Mouse (Mus musculus) liver, embryonic 12.5 days (tissue): ENCODE results near the gene Tnfaip1. TPM values are rescaled to one million over a fixed set of nuclear protein-coding genes. Genes with fewer than 3 reads are reported as not detected.

Experiments
- ATAC-seq: fragments of 200-750 bp; cut with Nextera tagmentation; 2 replicates; pipeline ENCODE4 v1.8.0; 2017; ENCODE audit warnings: moderate number of reproducible peaks, mild to moderate bottlenecking, moderate library complexity
- H3K27ac ChIP-seq: fragments of 300-500 bp; sonication (generic); 2 replicates; pipeline ENCODE4 v1.5.1; 2016; ENCODE audit warnings: mild to moderate bottlenecking
- H3K27me3 ChIP-seq: fragments of 300-500 bp; sonication (generic); replicated peaks from 2 replicates; pipeline ENCODE4 v1.6.1; 2016; ENCODE audit warnings: mild to moderate bottlenecking, moderate library complexity
- H3K36me3 ChIP-seq: fragments of 300-500 bp; sonication (generic); 2 replicates; pipeline ENCODE4 v1.6.1; 2016; ENCODE audit warnings: mild to moderate bottlenecking, moderate library complexity
- H3K4me1 ChIP-seq: fragments of 300-500 bp; sonication (generic); 2 replicates; pipeline ENCODE4 v1.6.1; 2016
- H3K4me2 ChIP-seq: fragments of 300-500 bp; sonication (generic); 2 replicates; pipeline ENCODE4 v1.6.1; 2016; ENCODE audit warnings: mild to moderate bottlenecking, moderate library complexity
- H3K4me3 ChIP-seq: fragments of 300-500 bp; sonication (generic); 2 replicates; pipeline ENCODE4 v1.5.1; 2016; ENCODE audit warnings: mild to moderate bottlenecking, moderate library complexity
- H3K9ac ChIP-seq: fragments of 300-500 bp; sonication (generic); 2 replicates; pipeline ENCODE4 v1.6.1; 2016; ENCODE audit warnings: mild to moderate bottlenecking, moderate library complexity
- H3K9me3 ChIP-seq: fragments of 300-500 bp; sonication (generic); replicated peaks from 2 replicates; pipeline ENCODE4 v1.6.1; 2016; ENCODE audit warnings: mild to moderate bottlenecking, moderate library complexity
- WGBS: fragments of 180-500 bp; shearing (Covaris S2); methylation state at CpG from one replicate; pipeline ENCODE4 v1.1.7; 2016; ENCODE audit not compliant: insufficient replicate concordance; 5-methylcytosine and 5-hydroxymethylcytosine counted together
- polyA plus RNA-seq: library from polyadenylated mRNA; unstranded; fragments of >200 nt; fragmentation: Nextera tagmentation; extraction: Ambion mirVana; gene quantifications from 2 replicates; pipeline ENCODE4 v1.2.1, GENCODE M21; 2016

The Tnfaip1 gene
- polyA plus RNA-seq, 1 experiment from 2014 or later: 22.3 TPM

DNA sequence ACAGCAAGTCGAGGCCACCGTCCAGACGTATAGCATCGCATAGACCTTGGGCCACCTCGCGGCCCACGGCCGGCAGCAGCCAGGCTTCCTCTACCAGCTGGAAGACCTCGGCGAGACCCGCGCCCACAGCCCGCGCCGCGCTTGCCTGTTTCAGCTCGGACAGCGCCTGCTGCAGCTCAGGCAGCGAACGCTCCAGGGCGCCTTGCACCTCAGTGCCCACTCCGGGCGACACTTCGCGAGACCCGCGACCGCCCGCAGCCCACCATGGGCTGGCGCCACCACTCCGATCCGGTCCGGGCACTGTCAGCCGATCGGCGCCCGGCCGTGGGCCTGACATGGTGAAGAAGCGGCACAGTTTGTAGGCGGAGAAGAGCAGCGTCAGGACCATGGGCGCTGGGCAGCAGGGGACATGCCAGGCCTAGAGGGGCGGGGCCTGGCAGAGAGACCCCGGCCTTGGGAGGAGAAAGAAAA, 39.0 kb downstream of the Tnfaip1 start:
- no peak overlapping the region for H3K27ac ChIP-seq
- peaks cover 93% of the 10 kb centered on the region for H3K27me3 ChIP-seq
- WGBS: 1% methylated on average over 44 of the region's 44 CpGs
- H3K4me1 ChIP-seq: peaks cover 17% of the 10 kb centered on the region
- H3K9me3 ChIP-seq: no peaks in the 10 kb centered on the region
- peak overlapping the region; percentile 53 for H3K4me3 ChIP-seq
- ATAC-seq: no peak
- H3K4me2 ChIP-seq: peak overlapping the region; percentile 76
- no peak overlapping the region for H3K9ac ChIP-seq
- no peaks in the 10 kb centered on the region for H3K36me3 ChIP-seq

DNA sequence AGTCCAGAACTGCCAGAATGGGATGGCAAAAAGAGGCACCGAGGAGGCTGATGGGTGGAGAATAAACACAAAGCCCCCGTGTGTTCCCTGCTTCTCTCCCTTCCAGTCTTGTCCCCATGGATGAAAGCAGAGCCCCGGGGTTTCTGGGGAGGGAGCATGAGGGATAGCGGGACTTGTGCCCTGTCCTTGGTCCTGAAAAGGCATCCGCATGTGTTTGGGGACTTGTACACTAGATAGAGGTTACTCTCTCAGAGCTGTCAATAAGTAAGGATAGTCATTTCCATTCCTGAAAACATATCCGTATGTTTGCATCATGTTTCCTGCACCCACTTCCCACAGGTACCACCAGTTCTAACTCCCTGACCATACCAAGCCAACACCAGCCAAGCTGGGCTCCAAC, 40.2 kb downstream of the Tnfaip1 start:
- no peak overlapping the region for H3K4me3 ChIP-seq
- H3K27ac ChIP-seq: no peak overlapping the region
- H3K4me1 ChIP-seq: peaks cover 17% of the 10 kb centered on the region
- H3K9ac ChIP-seq: no peak overlapping the region
- peaks cover 97% of the 10 kb centered on the region for H3K27me3 ChIP-seq
- WGBS: 7% methylated on average over 6 of the region's 6 CpGs
- H3K36me3 ChIP-seq: no peaks in the 10 kb centered on the region
- ATAC-seq: no peak
- H3K4me2 ChIP-seq: no peak overlapping the region
- H3K9me3 ChIP-seq: no peaks in the 10 kb centered on the region

DNA sequence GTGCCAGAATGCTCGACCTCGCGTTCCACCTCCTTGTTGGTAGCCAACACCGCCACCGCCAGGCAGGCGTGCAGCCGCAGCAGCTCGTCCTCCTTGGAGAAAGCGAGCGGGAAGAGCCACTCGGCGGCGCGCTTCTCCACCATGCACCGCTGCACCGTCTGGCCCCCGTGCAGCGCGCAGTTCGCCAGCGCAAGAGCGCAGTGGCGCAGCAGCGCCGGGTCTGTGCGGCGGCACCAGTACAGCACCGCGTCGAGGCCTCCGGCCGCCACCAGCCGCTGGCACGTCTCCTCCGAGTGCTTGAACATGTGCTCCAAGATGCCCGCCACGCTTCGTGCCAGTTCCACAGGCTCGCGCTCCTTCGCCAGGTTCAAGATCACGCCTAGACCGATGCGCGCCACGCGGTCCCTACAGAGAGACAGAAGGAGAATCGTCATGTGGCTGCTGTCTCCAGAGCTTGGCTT, 45.3 kb downstream of the Tnfaip1 start:
- no peaks in the 10 kb centered on the region for H3K36me3 ChIP-seq
- peak overlapping the region; percentile 47 for H3K4me2 ChIP-seq
- H3K4me1 ChIP-seq: no peaks in the 10 kb centered on the region
- H3K4me3 ChIP-seq: peak overlapping the region; percentile 26
- peaks cover 96% of the 10 kb centered on the region for H3K27me3 ChIP-seq
- no peak overlapping the region for H3K27ac ChIP-seq
- H3K9ac ChIP-seq: no peak overlapping the region
- WGBS: 11% methylated on average over 46 of the region's 48 CpGs
- no peak for ATAC-seq
- H3K9me3 ChIP-seq: no peaks in the 10 kb centered on the region

DNA sequence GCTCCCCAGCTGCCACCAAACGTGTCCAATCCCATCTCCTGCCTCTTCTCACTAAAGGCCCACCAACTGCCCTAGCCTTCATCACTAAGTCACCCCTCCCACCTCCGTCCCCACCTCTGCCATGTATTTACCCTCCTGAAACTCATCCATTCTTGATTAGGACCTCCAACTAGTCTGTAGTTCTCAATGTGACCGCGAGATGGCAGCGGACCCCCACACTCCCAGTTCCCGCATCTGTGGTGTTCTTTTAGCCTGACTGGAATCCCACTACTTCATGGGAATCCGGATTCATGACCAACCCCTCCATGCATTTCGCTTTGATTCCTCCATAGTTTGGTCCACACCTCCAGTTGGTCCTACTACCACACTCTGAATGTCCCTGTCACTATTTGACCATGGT, 48.0 kb downstream of the Tnfaip1 start:
- no peaks in the 10 kb centered on the region for H3K4me1 ChIP-seq
- 2% methylated on average over 8 of the region's 8 CpGs for WGBS
- ATAC-seq: no peak
- no peak overlapping the region for H3K9ac ChIP-seq
- no peak overlapping the region for H3K27ac ChIP-seq
- H3K36me3 ChIP-seq: no peaks in the 10 kb centered on the region
- peaks cover 97% of the 10 kb centered on the region for H3K27me3 ChIP-seq
- no peak overlapping the region for H3K4me3 ChIP-seq
- no peaks in the 10 kb centered on the region for H3K9me3 ChIP-seq
- no peak overlapping the region for H3K4me2 ChIP-seq

DNA sequence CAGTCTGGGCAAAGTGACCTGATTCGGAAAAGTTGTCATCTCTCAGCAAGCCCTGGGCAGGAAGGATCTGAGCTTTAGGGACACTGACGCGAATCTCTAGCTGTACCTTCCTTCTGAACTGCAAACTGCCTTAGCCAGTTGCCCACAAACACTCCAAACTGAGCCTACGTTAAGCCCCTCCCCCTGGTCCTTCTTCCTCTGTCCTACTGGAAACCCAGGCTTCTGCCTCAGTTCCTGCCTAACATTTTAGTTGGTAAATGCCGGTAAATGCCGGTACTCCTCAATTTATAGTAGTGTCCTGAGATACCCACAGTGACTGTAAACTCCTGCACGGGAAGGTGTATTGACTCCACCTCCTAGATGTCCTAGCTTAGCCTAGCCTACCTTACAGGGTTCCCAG, 52.5 kb downstream of the Tnfaip1 start:
- ATAC-seq: no peak
- H3K27ac ChIP-seq: no peak overlapping the region
- H3K9me3 ChIP-seq: no peaks in the 10 kb centered on the region
- no peaks in the 10 kb centered on the region for H3K36me3 ChIP-seq
- H3K27me3 ChIP-seq: peaks cover 70% of the 10 kb centered on the region
- H3K9ac ChIP-seq: no peak overlapping the region
- H3K4me3 ChIP-seq: no peak overlapping the region
- 30% methylated on average over 7 of the region's 7 CpGs for WGBS
- no peak overlapping the region for H3K4me2 ChIP-seq
- no peaks in the 10 kb centered on the region for H3K4me1 ChIP-seq

DNA sequence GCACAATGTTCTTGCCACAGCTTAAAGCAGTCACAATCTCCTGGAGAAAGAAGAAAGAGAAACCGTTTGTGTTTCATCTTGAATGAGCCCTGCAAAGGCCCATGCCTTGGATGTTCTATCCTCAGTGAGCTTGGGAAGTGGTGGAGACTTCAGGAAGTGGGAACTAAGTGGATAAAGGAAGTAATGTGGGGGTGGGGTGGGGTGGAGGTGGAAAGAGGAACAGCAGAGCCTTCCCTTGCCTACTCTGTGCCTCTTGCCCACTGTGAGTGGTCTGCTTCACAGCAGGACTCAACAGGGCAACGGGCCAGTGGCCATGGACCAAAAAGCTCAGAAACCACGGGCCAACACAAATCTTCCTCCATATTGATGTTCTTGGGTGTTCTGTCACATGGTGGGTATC, 60.8 kb downstream of the Tnfaip1 start:
- no peak overlapping the region for H3K4me3 ChIP-seq
- H3K36me3 ChIP-seq: no peaks in the 10 kb centered on the region
- H3K9me3 ChIP-seq: no peaks in the 10 kb centered on the region
- no peak for ATAC-seq
- WGBS: 27% methylated on average over 3 of the region's 3 CpGs
- H3K4me2 ChIP-seq: no peak overlapping the region
- H3K27me3 ChIP-seq: peaks cover 7% of the 10 kb centered on the region
- H3K27ac ChIP-seq: no peak overlapping the region
- H3K4me1 ChIP-seq: no peaks in the 10 kb centered on the region
- no peak overlapping the region for H3K9ac ChIP-seq

Other genes starting within 250 kb of the Tnfaip1 start
- gene BC030499, start 245.5 kb downstream of the Tnfaip1 start, polyA plus RNA-seq: 0.22 and 0.23 TPM in 2 replicates
- 38.6 and 40.0 TPM in 2 replicates for gene Spag5, start 234.8 kb downstream of the Tnfaip1 start, polyA plus RNA-seq
- gene Aldoc, start 213.4 kb downstream of the Tnfaip1 start, polyA plus RNA-seq: 4.7 and 5.1 TPM in 2 replicates
- gene Pigs, start 207.9 kb downstream of the Tnfaip1 start, polyA plus RNA-seq: 40.8 and 42.6 TPM in 2 replicates
- gene Unc119, start 192.8 kb downstream of the Tnfaip1 start, polyA plus RNA-seq: 46.5 and 50.4 TPM in 2 replicates
- gene Foxn1, start 149.8 kb downstream of the Tnfaip1 start, polyA plus RNA-seq: not detected in 2 replicates
- 0.05 TPM in 1 of 2 replicates, not detected in the other for gene Slc13a2, start 114.1 kb downstream of the Tnfaip1 start, polyA plus RNA-seq
- gene Slc46a1, start 70.6 kb downstream of the Tnfaip1 start, polyA plus RNA-seq: 5.7 and 6.3 TPM in 2 replicates
- 0.25 and 0.38 TPM in 2 replicates for gene Sarm1, start 38.6 kb downstream of the Tnfaip1 start, polyA plus RNA-seq
- 206 and 223 TPM in 2 replicates for gene Vtn, start 37.2 kb downstream of the Tnfaip1 start, polyA plus RNA-seq
- 0.12 TPM in 1 of 2 replicates, not detected in the other for gene Sebox, start 32.9 kb downstream of the Tnfaip1 start, polyA plus RNA-seq
- gene Tmem199, start 24.2 kb downstream of the Tnfaip1 start, polyA plus RNA-seq: 40.6 and 41.7 TPM in 2 replicates
- 96.0 and 96.7 TPM in 2 replicates for gene Poldip2, start 24.1 kb downstream of the Tnfaip1 start, polyA plus RNA-seq
- gene Ift20, start within 50 bp of the Tnfaip1 start, polyA plus RNA-seq: 81.7 and 84.7 TPM in 2 replicates
- gene Tmem97, start 14.4 kb upstream of the Tnfaip1 start, polyA plus RNA-seq: 111 and 128 TPM in 2 replicates
- gene Nlk, start 161.0 kb upstream of the Tnfaip1 start, polyA plus RNA-seq: 7.6 and 8.6 TPM in 2 replicates
- gene Ccnq, start 215.4 kb upstream of the Tnfaip1 start, polyA plus RNA-seq: 30.3 and 32.4 TPM in 2 replicates